Mouse (Mus musculus) myocyte (in vitro differentiated cells): ENCODE results near the gene Ncoa1. TPM values are rescaled to one million over a fixed set of nuclear protein-coding genes. Genes with fewer than 3 reads are reported as not detected.

Source experiments
- H3K27me3 ChIP-seq: one replicate; pipeline ENCODE4 v1.6.1; 2011; ENCODE audit not compliant: control insufficient read depth, insufficient read depth, insufficient read length
- H3K36me3 ChIP-seq: one replicate; pipeline ENCODE4 v1.6.1; 2011; ENCODE audit not compliant: control insufficient read depth, insufficient read depth
- H3K4me2 ChIP-seq: one replicate; pipeline ENCODE4 v1.6.1; 2011; ENCODE audit warnings: low read depth, control low read depth
- H3K4me3 ChIP-seq: one replicate; pipeline ENCODE4 v1.5.1; 2011; ENCODE audit warnings: mild to moderate bottlenecking, control low read depth, moderate library complexity
- H3K79me2 ChIP-seq: one replicate; pipeline ENCODE4 v1.6.1; 2011; ENCODE audit not compliant: control insufficient read depth, insufficient read depth
- H3ac ChIP-seq: one replicate; pipeline ENCODE4 v1.6.1; 2011; ENCODE audit not compliant: control insufficient read depth, insufficient read length
- CEBPB ChIP-seq: IDR thresholded peaks from 2 replicates; pipeline ENCODE4 v1.6.1; 2011; ENCODE audit warnings: mild to moderate bottlenecking, moderate library complexity; ENCODE audit not compliant: poor library complexity, insufficient read depth, severe bottlenecking
- E2F4 ChIP-seq: IDR thresholded peaks from one replicate; pipeline ENCODE4 v1.6.1; 2011; ENCODE audit warnings: mild to moderate bottlenecking, control low read depth, moderate library complexity; ENCODE audit not compliant: insufficient read depth
- MAX ChIP-seq: IDR thresholded peaks from one replicate; pipeline ENCODE4 v1.6.1; 2011; ENCODE audit warnings: low read depth, mild to moderate bottlenecking, control low read depth
- MYOD1 ChIP-seq, 3 experiments: IDR thresholded peaks; one replicate each; pipeline ENCODE4 v1.6.1; 2011; ENCODE audit warnings: control low read depth in 2 of 3, low read depth in 2 of 3, mild to moderate bottlenecking in 2 of 3, moderate library complexity in 1 of 3; ENCODE audit not compliant: insufficient read length in 2 of 3, control insufficient read depth in 1 of 3
- MYOG ChIP-seq, 3 experiments: IDR thresholded peaks; one replicate each; pipeline ENCODE4 v1.6.1; 2011; ENCODE audit warnings: control low read depth in 2 of 3, low read depth in 2 of 3, mild to moderate bottlenecking in 2 of 3; ENCODE audit not compliant: insufficient read length in 2 of 3, control insufficient read depth in 1 of 3, insufficient read depth in 1 of 3
- POLR2A ChIP-seq: IDR thresholded peaks from one replicate; pipeline ENCODE4 v1.6.1; 2011; ENCODE audit warnings: low read depth, mild to moderate bottlenecking, control low read depth, moderate library complexity; ENCODE audit not compliant: insufficient read length
- POLR2AphosphoS2 ChIP-seq: IDR thresholded peaks from one replicate; pipeline ENCODE4 v1.6.1; 2011; ENCODE audit warnings: low read depth, control low read depth; ENCODE audit not compliant: insufficient read length
- REST ChIP-seq: IDR thresholded peaks from one replicate; pipeline ENCODE4 v1.6.1; 2011; ENCODE audit warnings: mild to moderate bottlenecking, control low read depth, moderate library complexity; ENCODE audit not compliant: insufficient read depth, insufficient read length
- SRF ChIP-seq: IDR thresholded peaks from one replicate; pipeline ENCODE4 v1.6.1; 2011; ENCODE audit warnings: low read depth; ENCODE audit not compliant: control insufficient read depth, insufficient read length
- TCF12 ChIP-seq: IDR thresholded peaks from one replicate; pipeline ENCODE4 v1.6.1; 2011; ENCODE audit warnings: mild to moderate bottlenecking, control low read depth; ENCODE audit not compliant: poor library complexity, insufficient read depth, severe bottlenecking
- TCF3 ChIP-seq: IDR thresholded peaks from one replicate; pipeline ENCODE4 v1.6.1; 2011; ENCODE audit warnings: low read depth, control low read depth; ENCODE audit not compliant: insufficient read length
- USF1 ChIP-seq: IDR thresholded peaks from one replicate; pipeline ENCODE4 v1.6.1; 2011; ENCODE audit warnings: low read depth, mild to moderate bottlenecking, control low read depth, moderate library complexity
- polyA plus RNA-seq: library from polyadenylated mRNA; unstranded; fragments of >200 nt; fragmentation: generic; extraction: Trizol; gene quantifications from one replicate; pipeline ENCODE4 v1.2.1, GENCODE M21; 2012; ENCODE audit warnings: missing spikeins

The Ncoa1 gene
- polyA plus RNA-seq, 1 experiment = 7.1 TPM

- no peaks in the 10 kb centered on the region for H3K36me3 ChIP-seq
- H3K27me3 ChIP-seq = no peaks in the 10 kb centered on the region
- TF ChIP-seq TCF12 (no peak), USF1 (no peak), REST (no peak), TCF3 (no peak), MAX (no peak)
- H3K4me3 ChIP-seq = no peak overlapping the region
- peaks cover 14% of the 10 kb centered on the region for H3K79me2 ChIP-seq
- H3ac ChIP-seq = no peak overlapping the region
- no peak overlapping the region for H3K4me2 ChIP-seq
Observed at GRCm38 (mm10) chr12:4463701-4464100, 13.3 kb downstream of the Ncoa1 start.

GRCm38 (mm10) chr12:4462420-4462819 is 14.6 kb downstream of the Ncoa1 start:
- no peak overlapping the region for H3ac ChIP-seq
- TF ChIP-seq USF1 (no peak), POLR2AphosphoS2 (no peak), REST (no peak), MYOG (IDR thresholded peaks at IDR 0.05; ENCODE audit: control insufficient read depth in 1 of 3, insufficient read depth in 1 of 3, insufficient read length in 2 of 3, low read depth in 2 of 3) (no peak), POLR2A (no peak), CEBPB (no peak), TCF12 (no peak), MAX (no peak), E2F4 (no peak), SRF (no peak), MYOD1 (IDR thresholded peaks at IDR 0.05; ENCODE audit: control insufficient read depth in 1 of 3, insufficient read length in 2 of 3, low read depth in 2 of 3) (no peak)
- no peaks in the 10 kb centered on the region for H3K27me3 ChIP-seq
- peaks cover 9% of the 10 kb centered on the region for H3K79me2 ChIP-seq
- H3K4me2 ChIP-seq = no peak overlapping the region
- no peak overlapping the region for H3K4me3 ChIP-seq
- no peaks in the 10 kb centered on the region for H3K36me3 ChIP-seq

GRCm38 (mm10) chr12:4460990-4461389 is 16.0 kb downstream of the Ncoa1 start:
- TF ChIP-seq MYOG (IDR thresholded peaks at IDR 0.05; ENCODE audit: control insufficient read depth in 1 of 3, insufficient read depth in 1 of 3, insufficient read length in 2 of 3, low read depth in 2 of 3) = no peak
- no peak for TF ChIP-seq TCF3
- no peak overlapping the region for H3ac ChIP-seq
- no peak overlapping the region for H3K4me2 ChIP-seq
- no peaks in the 10 kb centered on the region for H3K36me3 ChIP-seq
- H3K4me3 ChIP-seq = no peak overlapping the region
- no peaks in the 10 kb centered on the region for H3K27me3 ChIP-seq
- peaks cover 9% of the 10 kb centered on the region for H3K79me2 ChIP-seq

DNA sequence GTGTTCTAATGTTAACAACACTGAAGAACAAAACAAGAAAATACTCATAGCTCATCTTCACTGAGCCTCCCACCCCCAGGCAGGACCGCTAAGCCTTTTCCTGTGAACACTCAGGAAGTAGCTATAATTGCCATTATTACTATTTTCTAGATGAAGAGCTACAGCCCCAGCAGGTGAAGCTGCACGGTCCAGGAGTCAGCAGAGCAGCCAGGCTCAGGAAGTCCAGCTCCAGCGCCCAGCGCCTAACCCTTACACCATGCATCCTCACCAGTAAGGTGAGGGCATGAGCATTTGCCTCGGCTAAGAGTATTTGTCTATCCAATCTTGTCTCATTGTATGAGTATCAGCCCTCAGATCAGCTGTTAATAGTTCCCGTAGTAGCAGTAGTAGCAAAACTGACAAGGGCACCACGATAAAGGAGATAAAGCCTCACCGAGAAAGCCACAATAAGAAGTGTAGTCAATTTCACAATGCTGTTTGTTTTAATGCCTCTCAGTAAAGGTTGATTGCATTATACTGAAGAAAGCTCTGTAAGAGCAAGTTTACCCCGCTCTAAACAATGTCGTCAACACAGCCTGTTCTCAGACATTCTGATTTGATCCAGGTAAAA is 21.9 kb downstream of the Ncoa1 start:
- Histone ChIP-seq H3K4me3 (no peak overlapping the region), H3ac (no peak overlapping the region), H3K36me3 (no peaks in the 10 kb centered on the region), H3K4me2 (no peak overlapping the region), H3K79me2 (peaks cover 15% of the 10 kb centered on the region), H3K27me3 (no peaks in the 10 kb centered on the region)
- no peak for TF ChIP-seq REST
- no peak for TF ChIP-seq MYOG (IDR thresholded peaks at IDR 0.05; ENCODE audit: control insufficient read depth in 1 of 3, insufficient read depth in 1 of 3, insufficient read length in 2 of 3, low read depth in 2 of 3)
- no peak for TF ChIP-seq SRF
- no peak for TF ChIP-seq MYOD1 (IDR thresholded peaks at IDR 0.05; ENCODE audit: control insufficient read depth in 1 of 3, insufficient read length in 2 of 3, low read depth in 2 of 3)
- TF ChIP-seq E2F4 = no peak
- TF ChIP-seq TCF12 = no peak
- no peak for TF ChIP-seq POLR2A
- TF ChIP-seq TCF3 = no peak
- TF ChIP-seq USF1 = no peak
- TF ChIP-seq POLR2AphosphoS2 = no peak
- no peak for TF ChIP-seq CEBPB
- no peak for TF ChIP-seq MAX

DNA sequence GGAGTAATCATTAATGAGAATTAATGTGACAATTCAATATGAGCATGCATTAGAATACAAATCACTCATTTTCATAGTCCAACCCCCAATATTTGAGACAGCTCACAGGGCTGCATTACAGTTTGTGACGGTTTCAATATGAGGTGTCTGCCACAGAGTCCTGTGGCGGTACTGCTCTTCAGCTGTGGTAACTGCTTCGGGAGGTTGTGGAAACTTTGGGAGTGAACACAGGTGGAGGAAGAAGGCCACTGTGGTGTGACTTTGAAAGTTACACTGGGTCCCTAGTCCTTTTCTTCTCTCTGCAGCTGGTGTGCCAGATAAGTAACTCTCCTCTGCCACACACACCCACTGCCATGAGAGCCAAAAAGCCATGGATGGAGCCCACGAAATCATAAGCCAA is 22.7 kb downstream of the Ncoa1 start:
- TF ChIP-seq SRF = no peak
- TF ChIP-seq MYOD1 (IDR thresholded peaks at IDR 0.05; ENCODE audit: control insufficient read depth in 1 of 3, insufficient read length in 2 of 3, low read depth in 2 of 3) = no peak
- TF ChIP-seq MAX = no peak
- TF ChIP-seq USF1 = no peak
- TF ChIP-seq E2F4 = no peak
- TF ChIP-seq TCF3 = no peak
- TF ChIP-seq POLR2A = no peak
- TF ChIP-seq TCF12 = no peak
- no peak for TF ChIP-seq REST
- TF ChIP-seq CEBPB = no peak
- no peak for TF ChIP-seq POLR2AphosphoS2
- no peak for TF ChIP-seq MYOG (IDR thresholded peaks at IDR 0.05; ENCODE audit: control insufficient read depth in 1 of 3, insufficient read depth in 1 of 3, insufficient read length in 2 of 3, low read depth in 2 of 3)
- Histone ChIP-seq H3K4me3 (no peak overlapping the region), H3K4me2 (no peak overlapping the region), H3K36me3 (no peaks in the 10 kb centered on the region), H3K79me2 (peaks cover 15% of the 10 kb centered on the region), H3ac (no peak overlapping the region), H3K27me3 (no peaks in the 10 kb centered on the region)
